Mouse (Mus musculus): ENCODE measurements around the gene F11. TPM values are rescaled to one million over a fixed set of nuclear protein-coding genes. Genes with fewer than 3 reads are reported as not detected.

Gene F11
- polyA plus RNA-seq, 1 experiment, result 1.6 TPM

DNA sequence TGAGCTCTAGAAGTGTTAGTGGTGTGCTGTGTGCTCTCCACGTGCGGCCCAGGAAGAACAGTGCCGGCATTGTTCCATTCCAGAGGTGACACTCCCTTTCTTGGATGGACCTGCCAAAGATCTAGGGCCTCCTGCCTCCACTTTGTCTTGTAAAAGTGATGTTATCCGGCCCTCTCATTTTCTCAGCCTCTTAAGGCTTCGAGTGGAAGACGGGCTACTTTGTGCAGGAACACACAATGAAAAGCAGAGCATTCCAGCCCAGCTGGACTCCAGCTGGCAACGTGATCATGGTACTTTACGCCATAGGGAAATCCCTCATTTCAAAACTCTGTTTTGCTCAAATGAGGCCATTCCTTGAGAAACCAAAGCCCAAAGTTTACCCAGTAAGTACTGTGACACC is 5.2 kb upstream of the F11 start:
- TF ChIP-seq CTCF (IDR thresholded peaks at IDR 0.05; ENCODE audit: control insufficient read depth, insufficient read depth, insufficient replicate concordance, low read depth, low read length), result no peak
- no peak for TF ChIP-seq POLR2A (IDR thresholded peaks at IDR 0.05; ENCODE audit: control insufficient read depth, low read depth, low read length)
- Histone ChIP-seq H3K36me3 (ENCODE audit: control insufficient read depth, insufficient read depth, low read length) (no peaks in the 10 kb centered on the region), H3K4me1 (ENCODE audit: control insufficient read depth, insufficient read depth, low read length) (no peaks in the 10 kb centered on the region), H3K27ac (ENCODE audit: control insufficient read depth, insufficient read depth, low read depth, low read length) (no peak overlapping the region), H3K4me3 (ENCODE audit: control insufficient read depth, low read depth, low read length) (no peak overlapping the region), H3K27me3 (ENCODE audit: control insufficient read depth, insufficient read depth, low read length) (no peaks in the 10 kb centered on the region)

DNA sequence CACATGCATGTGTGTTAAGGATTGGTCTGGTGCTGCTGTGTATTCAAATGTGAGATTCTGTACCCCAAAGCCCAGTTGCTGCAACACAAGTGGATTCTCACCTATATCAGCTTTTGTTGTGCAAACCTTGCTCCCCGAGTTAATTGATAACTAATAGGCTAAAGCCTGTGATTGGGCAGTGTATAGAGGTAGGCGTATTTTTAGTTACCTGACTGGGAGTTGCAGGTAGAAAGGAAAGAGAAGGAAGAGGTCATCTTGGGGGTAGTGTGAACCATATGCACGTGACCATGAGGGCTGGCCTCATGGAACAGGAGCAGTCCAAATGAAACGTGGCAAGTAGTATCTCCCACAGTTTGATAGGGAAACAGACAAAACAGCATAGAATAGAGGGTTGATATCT is 3.1 kb upstream of the F11 start:
- no peaks in the 10 kb centered on the region for H3K36me3 ChIP-seq (ENCODE audit: control insufficient read depth, insufficient read depth, low read length)
- H3K27me3 ChIP-seq (ENCODE audit: control insufficient read depth, insufficient read depth, low read length), result no peaks in the 10 kb centered on the region
- TF ChIP-seq CTCF (IDR thresholded peaks at IDR 0.05; ENCODE audit: control insufficient read depth, insufficient read depth, insufficient replicate concordance, low read depth, low read length) (no peak), POLR2A (IDR thresholded peaks at IDR 0.05; ENCODE audit: control insufficient read depth, low read depth, low read length) (no peak)
- no peaks in the 10 kb centered on the region for H3K4me1 ChIP-seq (ENCODE audit: control insufficient read depth, insufficient read depth, low read length)
- H3K27ac ChIP-seq (ENCODE audit: control insufficient read depth, insufficient read depth, low read depth, low read length), result no peak overlapping the region
- H3K4me3 ChIP-seq (ENCODE audit: control insufficient read depth, low read depth, low read length), result no peak overlapping the region

DNA sequence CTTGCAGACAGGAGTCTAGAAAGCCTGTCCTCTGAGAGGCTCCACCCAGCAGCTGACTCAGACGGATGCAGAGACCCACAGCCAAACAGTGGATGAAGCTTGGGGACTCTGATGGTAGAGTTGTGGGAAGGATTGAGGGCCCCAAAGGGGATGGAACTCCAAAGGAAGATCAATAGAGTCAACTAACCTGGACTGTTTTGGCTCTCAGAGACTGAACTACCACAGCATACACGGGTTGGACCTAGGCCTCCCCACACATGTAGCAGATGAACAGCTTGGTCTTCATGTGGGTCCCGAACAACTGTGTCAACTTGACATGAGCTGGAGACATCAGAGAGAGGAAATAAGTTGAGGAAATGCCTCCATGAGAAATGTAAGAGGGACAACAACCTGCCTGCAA is 1.0 kb upstream of the F11 start:
- TF ChIP-seq POLR2A (IDR thresholded peaks at IDR 0.05; ENCODE audit: control insufficient read depth, low read depth, low read length), result no peak
- no peak for TF ChIP-seq CTCF (IDR thresholded peaks at IDR 0.05; ENCODE audit: control insufficient read depth, insufficient read depth, insufficient replicate concordance, low read depth, low read length)
- H3K27ac ChIP-seq (ENCODE audit: control insufficient read depth, insufficient read depth, low read depth, low read length), result no peak overlapping the region
- H3K4me1 ChIP-seq (ENCODE audit: control insufficient read depth, insufficient read depth, low read length), result no peaks in the 10 kb centered on the region
- H3K4me3 ChIP-seq (ENCODE audit: control insufficient read depth, low read depth, low read length), result no peak overlapping the region
- no peaks in the 10 kb centered on the region for H3K36me3 ChIP-seq (ENCODE audit: control insufficient read depth, insufficient read depth, low read length)
- H3K27me3 ChIP-seq (ENCODE audit: control insufficient read depth, insufficient read depth, low read length), result no peaks in the 10 kb centered on the region

DNA sequence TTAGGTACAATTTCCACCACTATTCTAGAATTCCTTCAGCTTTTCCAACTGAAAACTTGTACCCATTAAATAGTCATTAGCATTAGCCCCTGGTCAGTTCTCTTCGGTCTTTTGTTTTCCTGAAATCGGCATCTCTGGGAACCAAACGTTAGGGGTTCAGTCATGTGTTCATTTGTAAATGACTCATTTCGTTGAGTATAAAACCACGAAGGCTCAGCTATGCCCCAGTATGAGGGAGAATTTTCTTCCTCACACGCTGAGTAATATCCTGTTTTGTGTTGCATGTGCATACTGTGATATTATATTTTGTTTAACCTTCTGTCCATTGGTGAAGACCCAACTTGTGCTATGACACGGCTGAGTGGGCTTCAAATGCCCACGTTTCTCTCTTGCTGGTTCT is 3.4 kb downstream of the F11 start:
- no peak overlapping the region for H3K4me3 ChIP-seq (ENCODE audit: control insufficient read depth, low read depth, low read length)
- TF ChIP-seq CTCF (IDR thresholded peaks at IDR 0.05; ENCODE audit: control insufficient read depth, insufficient read depth, insufficient replicate concordance, low read depth, low read length) (no peak), POLR2A (IDR thresholded peaks at IDR 0.05; ENCODE audit: control insufficient read depth, low read depth, low read length) (no peak)
- no peaks in the 10 kb centered on the region for H3K36me3 ChIP-seq (ENCODE audit: control insufficient read depth, insufficient read depth, low read length)
- no peak overlapping the region for H3K27ac ChIP-seq (ENCODE audit: control insufficient read depth, insufficient read depth, low read depth, low read length)
- no peaks in the 10 kb centered on the region for H3K4me1 ChIP-seq (ENCODE audit: control insufficient read depth, insufficient read depth, low read length)
- no peaks in the 10 kb centered on the region for H3K27me3 ChIP-seq (ENCODE audit: control insufficient read depth, insufficient read depth, low read length)

DNA sequence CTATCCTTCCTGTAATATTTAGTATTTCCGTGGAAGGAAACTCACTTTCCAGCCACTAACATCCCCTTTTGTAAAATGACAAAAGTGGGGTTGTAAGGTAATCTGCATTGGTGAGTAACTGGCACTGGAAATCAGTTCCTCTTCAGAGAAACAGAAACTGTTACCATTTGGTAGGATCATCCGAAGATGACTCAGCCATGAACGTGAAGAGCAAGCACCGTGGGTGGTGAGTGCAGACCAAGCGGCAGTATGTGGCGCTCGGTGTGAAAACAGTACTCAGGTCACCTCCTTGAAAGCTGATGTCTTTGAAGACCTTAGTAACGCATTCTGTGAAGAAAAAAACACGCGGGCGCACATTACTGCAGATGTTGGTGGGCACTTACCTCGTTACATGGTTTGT is 6.8 kb downstream of the F11 start:
- no peak overlapping the region for H3K27ac ChIP-seq (ENCODE audit: control insufficient read depth, insufficient read depth, low read depth, low read length)
- no peaks in the 10 kb centered on the region for H3K27me3 ChIP-seq (ENCODE audit: control insufficient read depth, insufficient read depth, low read length)
- H3K4me1 ChIP-seq (ENCODE audit: control insufficient read depth, insufficient read depth, low read length), result peaks cover 4% of the 10 kb centered on the region; the same call in 1 of the 2 replicates
- no peak overlapping the region for H3K4me3 ChIP-seq (ENCODE audit: control insufficient read depth, low read depth, low read length)
- H3K36me3 ChIP-seq (ENCODE audit: control insufficient read depth, insufficient read depth, low read length), result no peaks in the 10 kb centered on the region
- TF ChIP-seq CTCF (IDR thresholded peaks at IDR 0.05; ENCODE audit: control insufficient read depth, insufficient read depth, insufficient replicate concordance, low read depth, low read length) (no peak), POLR2A (IDR thresholded peaks at IDR 0.05; ENCODE audit: control insufficient read depth, low read depth, low read length) (no peak)

DNA sequence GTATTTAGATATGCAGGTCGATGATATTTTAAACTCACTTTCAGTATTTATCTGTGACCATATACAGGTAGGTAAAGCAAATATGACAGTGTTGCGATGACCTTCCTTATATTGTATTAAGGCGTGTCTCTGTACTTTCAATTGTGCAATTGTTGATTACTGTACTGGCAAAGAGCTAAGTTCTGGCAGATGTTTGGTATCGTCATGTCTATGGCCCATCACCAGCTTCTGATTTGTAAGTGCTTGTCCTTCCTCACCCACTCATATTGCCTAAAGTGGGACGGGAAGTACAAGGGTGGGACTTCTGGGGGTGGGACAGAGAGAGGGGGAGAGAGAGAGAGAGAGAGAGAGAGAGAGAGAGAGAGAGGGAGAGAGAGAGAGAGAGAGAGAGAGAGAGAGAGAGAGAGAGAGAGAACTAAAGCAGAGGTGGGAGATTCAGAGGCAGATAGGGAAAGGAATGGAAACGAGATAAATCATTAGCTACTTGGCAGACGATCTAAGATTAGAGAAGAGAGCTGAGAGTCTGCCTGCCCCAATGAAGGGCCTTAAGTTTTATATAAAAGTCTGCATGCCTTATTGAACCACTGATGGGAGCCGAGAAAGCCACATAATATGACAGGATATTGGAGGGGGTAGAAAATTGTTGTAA is 7.5 kb downstream of the F11 start:
- Histone ChIP-seq H3K4me1 (ENCODE audit: control insufficient read depth, insufficient read depth, low read length) (peaks cover 4% of the 10 kb centered on the region; the same call in 1 of the 2 replicates), H3K27me3 (ENCODE audit: control insufficient read depth, insufficient read depth, low read length) (no peaks in the 10 kb centered on the region), H3K27ac (ENCODE audit: control insufficient read depth, insufficient read depth, low read depth, low read length) (no peak overlapping the region), H3K4me3 (ENCODE audit: control insufficient read depth, low read depth, low read length) (no peak overlapping the region), H3K36me3 (ENCODE audit: control insufficient read depth, insufficient read depth, low read length) (no peaks in the 10 kb centered on the region)
- TF ChIP-seq POLR2A (IDR thresholded peaks at IDR 0.05; ENCODE audit: control insufficient read depth, low read depth, low read length), result no peak
- no peak for TF ChIP-seq CTCF (IDR thresholded peaks at IDR 0.05; ENCODE audit: control insufficient read depth, insufficient read depth, insufficient replicate concordance, low read depth, low read length)

DNA sequence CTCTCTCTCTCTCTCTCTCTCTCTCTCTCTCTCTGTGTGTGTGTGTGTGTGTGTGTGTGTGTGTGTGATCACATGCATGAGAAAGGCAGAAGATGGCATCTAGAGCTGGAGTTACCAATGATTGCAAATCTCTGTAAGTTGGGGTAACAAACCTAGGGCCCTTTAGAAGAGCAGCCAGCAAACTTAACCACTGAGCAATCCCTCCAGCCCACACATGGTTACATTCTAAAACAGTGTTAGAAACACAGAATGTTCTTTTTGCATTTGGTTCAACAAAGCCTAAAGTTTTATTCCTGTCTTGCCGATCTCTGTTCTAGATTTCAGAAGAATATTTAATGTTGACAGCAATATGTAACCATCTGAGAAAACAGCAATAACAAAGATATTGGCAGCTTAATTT is 8.2 kb downstream of the F11 start:
- TF ChIP-seq CTCF (IDR thresholded peaks at IDR 0.05; ENCODE audit: control insufficient read depth, insufficient read depth, insufficient replicate concordance, low read depth, low read length) (no peak), POLR2A (IDR thresholded peaks at IDR 0.05; ENCODE audit: control insufficient read depth, low read depth, low read length) (no peak)
- H3K4me3 ChIP-seq (ENCODE audit: control insufficient read depth, low read depth, low read length), result no peak overlapping the region
- no peaks in the 10 kb centered on the region for H3K36me3 ChIP-seq (ENCODE audit: control insufficient read depth, insufficient read depth, low read length)
- H3K27ac ChIP-seq (ENCODE audit: control insufficient read depth, insufficient read depth, low read depth, low read length), result no peak overlapping the region
- peaks cover 4% of the 10 kb centered on the region; the same call in 1 of the 2 replicates for H3K4me1 ChIP-seq (ENCODE audit: control insufficient read depth, insufficient read depth, low read length)
- no peaks in the 10 kb centered on the region for H3K27me3 ChIP-seq (ENCODE audit: control insufficient read depth, insufficient read depth, low read length)
